Mouse (Mus musculus) heart, embryonic 11.5 days (tissue): ENCODE results near the gene AY074887. TPM values are rescaled to one million over a fixed set of nuclear protein-coding genes. Genes with fewer than 3 reads are reported as not detected.

Experiments
- ATAC-seq: fragments of 200-750 bp; cut with Nextera tagmentation; replicated peaks from 2 replicates; pipeline ENCODE4 v1.8.0; 2017; ENCODE audit warnings: moderate library complexity; ENCODE audit not compliant: insufficient number of reproducible peaks, low FRiP score, low TSS enrichment
- H3K27ac ChIP-seq: fragments of 300-500 bp; sonication (generic); 2 replicates; pipeline ENCODE4 v1.5.1; 2014; ENCODE audit warnings: mild to moderate bottlenecking, low read depth, low read length
- H3K27me3 ChIP-seq: fragments of 300-500 bp; sonication (generic); 2 replicates; pipeline ENCODE4 v1.6.1; 2014; ENCODE audit warnings: mild to moderate bottlenecking, low read length, mixed read lengths; ENCODE audit not compliant: control insufficient read depth, insufficient read depth
- H3K36me3 ChIP-seq: fragments of 300-500 bp; sonication (generic); 2 replicates; pipeline ENCODE4 v1.6.1; 2014; ENCODE audit warnings: mild to moderate bottlenecking, low read length, moderate library complexity, mixed read lengths; ENCODE audit not compliant: control insufficient read depth, insufficient read depth
- H3K4me1 ChIP-seq: fragments of 300-500 bp; sonication (generic); 2 replicates; pipeline ENCODE4 v1.6.1; 2014; ENCODE audit warnings: low read length; ENCODE audit not compliant: control insufficient read depth, insufficient read depth
- H3K4me2 ChIP-seq: fragments of 300-500 bp; sonication (generic); 2 replicates; pipeline ENCODE4 v1.6.1; 2014; ENCODE audit warnings: mild to moderate bottlenecking, moderate library complexity
- H3K4me3 ChIP-seq: fragments of 300-500 bp; sonication (generic); 2 replicates; pipeline ENCODE4 v1.5.1; 2014; ENCODE audit warnings: low read depth, low read length
- H3K9ac ChIP-seq: fragments of 300-500 bp; sonication (generic); 2 replicates; pipeline ENCODE4 v1.6.1; 2014; ENCODE audit warnings: mild to moderate bottlenecking, low read depth, low read length, moderate library complexity
- H3K9me3 ChIP-seq: fragments of 300-500 bp; sonication (generic); replicated peaks from 2 replicates; pipeline ENCODE4 v1.6.1; 2016; ENCODE audit warnings: low read length; ENCODE audit not compliant: control insufficient read depth
- WGBS: fragments of 180-500 bp; shearing (Covaris S2); extraction: QIAGEN DNeasy Blood & Tissue Kit; methylation state at CpG from one replicate; pipeline ENCODE4 v1.1.7; 2014; ENCODE audit not compliant: insufficient replicate concordance; 5-methylcytosine and 5-hydroxymethylcytosine counted together
- polyA plus RNA-seq: library from polyadenylated mRNA; unstranded; fragments of >200 nt; fragmentation: Nextera tagmentation; extraction: Ambion mirVana; gene quantifications from 2 replicates; pipeline ENCODE4 v1.2.1, GENCODE M21; 2014

Gene AY074887
- polyA plus RNA-seq, 1 experiment from 2014 or later, result 0.79 TPM

- H3K9me3 ChIP-seq, result no peaks in the 10 kb centered on the region
- no peak overlapping the region for H3K27ac ChIP-seq
- no peak overlapping the region for H3K4me3 ChIP-seq
- no peaks in the 10 kb centered on the region for H3K36me3 ChIP-seq
- H3K4me1 ChIP-seq, result no peaks in the 10 kb centered on the region
- ATAC-seq, result no peak
- H3K27me3 ChIP-seq, result no peaks in the 10 kb centered on the region
- no peak overlapping the region for H3K4me2 ChIP-seq
- no peak overlapping the region for H3K9ac ChIP-seq
- 88% methylated on average over 1 of the region's 1 CpGs for WGBS
Measured at GRCm38 (mm10) chr9:54930741-54931140, 20.1 kb downstream of the AY074887 start.

GRCm38 (mm10) chr9:54919946-54920345 lies 30.9 kb downstream of the AY074887 start:
- H3K4me3 ChIP-seq, result no peak overlapping the region
- H3K4me1 ChIP-seq, result no peaks in the 10 kb centered on the region
- WGBS, result 59% methylated on average over 4 of the region's 4 CpGs
- no peaks in the 10 kb centered on the region for H3K36me3 ChIP-seq
- H3K27me3 ChIP-seq, result no peaks in the 10 kb centered on the region
- H3K4me2 ChIP-seq, result no peak overlapping the region
- H3K9me3 ChIP-seq, result no peaks in the 10 kb centered on the region
- no peak overlapping the region for H3K27ac ChIP-seq
- no peak overlapping the region for H3K9ac ChIP-seq
- ATAC-seq, result no peak

- Histone ChIP-seq H3K9me3 (no peaks in the 10 kb centered on the region), H3K4me1 (no peaks in the 10 kb centered on the region), H3K4me3 (no peak overlapping the region), H3K4me2 (no peak overlapping the region), H3K27me3 (no peaks in the 10 kb centered on the region), H3K9ac (no peak overlapping the region), H3K36me3 (no peaks in the 10 kb centered on the region), H3K27ac (no peak overlapping the region)
- WGBS, result 87% methylated on average over 5 of the region's 5 CpGs
- ATAC-seq, result no peak
Measured at GRCm38 (mm10) chr9:54918781-54919180, 32.0 kb downstream of the AY074887 start.

GRCm38 (mm10) chr9:54918191-54918590 lies 32.6 kb downstream of the AY074887 start:
- Histone ChIP-seq H3K4me1 (no peaks in the 10 kb centered on the region), H3K4me3 (no peak overlapping the region), H3K36me3 (no peaks in the 10 kb centered on the region), H3K27me3 (no peaks in the 10 kb centered on the region), H3K9ac (no peak overlapping the region), H3K27ac (no peak overlapping the region), H3K9me3 (no peaks in the 10 kb centered on the region), H3K4me2 (peak overlapping the region; percentile 88; the same call in 1 of the 2 replicates)
- WGBS, result 76% methylated on average over 2 of the region's 2 CpGs
- no peak for ATAC-seq

GRCm38 (mm10) chr9:54917010-54917677 lies 33.7 kb downstream of the AY074887 start, which contains the start of gene Hykk:
Gene Hykk, plus strand, starts transcription at chr9:54917283.
- under 1% methylated on average over 34 of the region's 34 CpGs for WGBS
- peak within 1 kb of the TSS; percentile 88 for H3K4me2 ChIP-seq
- H3K27me3 ChIP-seq, result no peaks in the 10 kb centered on the region
- H3K36me3 ChIP-seq, result no peaks in the 10 kb centered on the region
- H3K4me3 ChIP-seq, result peak within 1 kb of the TSS; percentile 72
- peak; percentile 94 for ATAC-seq
- H3K27ac ChIP-seq, result peak within 1 kb of the TSS; percentile 18; the same call in 1 of the 2 replicates
- H3K9ac ChIP-seq, result peak within 1 kb of the TSS; percentile 83
- H3K9me3 ChIP-seq, result no peaks in the 10 kb centered on the region
- H3K4me1 ChIP-seq, result no peaks in the 10 kb centered on the region

- peak overlapping the region; percentile 72; the same call in 1 of the 2 replicates for H3K4me3 ChIP-seq
- H3K9me3 ChIP-seq, result no peaks in the 10 kb centered on the region
- 0 out of 2 replicates have a peak, but pooled peaks have one; percentile 10 for ATAC-seq
- no peak overlapping the region for H3K9ac ChIP-seq
- WGBS, result 68% methylated on average over 8 of the region's 8 CpGs
- H3K27me3 ChIP-seq, result no peaks in the 10 kb centered on the region
- H3K36me3 ChIP-seq, result no peaks in the 10 kb centered on the region
- H3K4me2 ChIP-seq, result peak overlapping the region; percentile 88
- H3K27ac ChIP-seq, result no peak overlapping the region
- no peaks in the 10 kb centered on the region for H3K4me1 ChIP-seq
Measured at GRCm38 (mm10) chr9:54916401-54916800, 34.4 kb downstream of the AY074887 start.

- H3K27me3 ChIP-seq, result no peaks in the 10 kb centered on the region
- H3K4me2 ChIP-seq, result no peak overlapping the region
- 62% methylated on average over 7 of the region's 7 CpGs for WGBS
- no peaks in the 10 kb centered on the region for H3K4me1 ChIP-seq
- H3K36me3 ChIP-seq, result no peaks in the 10 kb centered on the region
- H3K27ac ChIP-seq, result no peak overlapping the region
- ATAC-seq, result no peak
- no peak overlapping the region for H3K9ac ChIP-seq
- no peak overlapping the region for H3K4me3 ChIP-seq
- no peaks in the 10 kb centered on the region for H3K9me3 ChIP-seq
Measured at GRCm38 (mm10) chr9:54915576-54915975, 35.2 kb downstream of the AY074887 start.

GRCm38 (mm10) chr9:54909446-54909845 lies 41.4 kb downstream of the AY074887 start:
- Histone ChIP-seq H3K9ac (no peak overlapping the region), H3K4me2 (no peak overlapping the region), H3K4me1 (no peaks in the 10 kb centered on the region), H3K27me3 (no peaks in the 10 kb centered on the region), H3K36me3 (peaks cover 12% of the 10 kb centered on the region), H3K4me3 (no peak overlapping the region), H3K27ac (no peak overlapping the region), H3K9me3 (no peaks in the 10 kb centered on the region)
- 80% methylated on average over 5 of the region's 5 CpGs for WGBS
- ATAC-seq, result no peak
